Mouse (Mus musculus): ENCODE measurements around the gene Klf2.

Gene Klf2

DNA sequence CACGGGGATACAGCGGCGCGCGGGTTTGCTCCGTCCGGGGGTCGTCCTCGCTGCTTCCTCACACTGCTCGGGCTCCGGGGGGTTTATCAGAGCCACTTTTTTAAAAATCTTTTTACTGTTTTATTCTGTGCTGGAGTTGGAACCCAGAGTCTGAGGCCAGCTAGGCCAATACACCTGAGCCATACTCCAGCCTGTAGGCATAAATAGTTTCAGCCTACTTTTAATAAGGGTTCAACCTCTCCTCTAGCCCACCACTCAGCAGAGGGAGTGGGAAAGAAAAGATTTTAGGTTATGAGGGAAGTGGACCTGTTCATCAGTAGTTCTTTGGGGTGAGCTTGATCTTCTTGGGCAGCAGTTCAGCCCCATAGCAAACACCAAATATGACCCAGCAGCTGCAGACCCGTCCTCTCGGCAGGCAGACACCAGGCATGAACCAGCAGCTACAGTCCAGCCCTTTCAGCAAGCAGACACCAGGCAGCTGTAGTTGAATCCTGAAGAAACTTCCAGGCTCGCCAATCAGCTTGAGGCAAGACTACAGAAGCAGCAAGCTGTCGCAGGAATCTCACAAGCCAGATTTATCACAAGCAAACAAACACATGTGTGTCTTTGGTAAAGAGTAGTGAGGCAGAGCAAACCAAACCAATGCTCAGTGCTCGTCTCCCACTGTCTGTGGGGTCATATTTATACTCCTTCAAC lies 13.5 kb upstream of the Klf2 start, which contains the start of gene Gm10282:
TSS of gene Gm10282 (minus strand) at position 51 of the 696 bp plus-strand sequence.
- no peak for DNase-seq (ENCODE audit: low spot score in 2 of 2)

DNA sequence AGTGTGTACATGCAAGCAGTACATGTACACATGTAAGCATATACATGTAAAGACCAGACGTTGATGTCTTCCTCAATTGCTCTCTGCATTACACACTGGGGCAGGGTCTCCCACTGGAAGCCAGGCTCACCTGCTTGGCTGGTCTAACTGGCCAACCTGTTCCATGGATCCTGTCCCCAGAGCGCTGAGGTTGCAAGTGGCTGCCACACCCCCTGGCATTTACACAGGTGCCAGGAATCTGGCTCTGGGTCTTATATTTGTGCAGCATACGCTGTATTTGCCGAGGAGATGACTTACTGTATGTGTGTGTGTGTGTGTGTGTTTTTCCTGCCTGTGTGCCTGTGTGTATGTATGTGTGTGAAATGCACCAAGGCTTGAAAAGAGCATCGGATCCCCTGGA lies 11.9 kb upstream of the Klf2 start:
- DNase-seq (ENCODE audit: low spot score in 2 of 2) = no peak

DNA sequence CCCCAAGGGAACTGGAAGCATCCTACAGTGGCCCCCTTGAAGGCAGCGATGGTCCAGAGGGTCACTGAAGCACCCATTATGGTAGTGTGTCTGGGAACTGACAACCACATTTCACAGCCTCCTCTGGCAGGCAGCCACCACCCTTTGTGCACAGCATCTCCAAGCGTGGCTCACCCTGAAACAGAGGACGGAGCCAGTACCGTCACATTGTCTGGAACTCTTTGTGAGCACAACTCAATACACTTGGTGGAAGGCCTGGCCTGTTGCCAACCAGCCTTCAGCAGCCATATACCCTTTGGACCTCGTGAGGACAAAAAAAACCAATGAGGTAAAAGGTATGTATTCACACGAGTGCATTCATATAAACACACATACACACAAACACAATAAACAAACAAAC lies 10.6 kb upstream of the Klf2 start:
- DNase-seq (ENCODE audit: low spot score in 2 of 2) = no peak

DNA sequence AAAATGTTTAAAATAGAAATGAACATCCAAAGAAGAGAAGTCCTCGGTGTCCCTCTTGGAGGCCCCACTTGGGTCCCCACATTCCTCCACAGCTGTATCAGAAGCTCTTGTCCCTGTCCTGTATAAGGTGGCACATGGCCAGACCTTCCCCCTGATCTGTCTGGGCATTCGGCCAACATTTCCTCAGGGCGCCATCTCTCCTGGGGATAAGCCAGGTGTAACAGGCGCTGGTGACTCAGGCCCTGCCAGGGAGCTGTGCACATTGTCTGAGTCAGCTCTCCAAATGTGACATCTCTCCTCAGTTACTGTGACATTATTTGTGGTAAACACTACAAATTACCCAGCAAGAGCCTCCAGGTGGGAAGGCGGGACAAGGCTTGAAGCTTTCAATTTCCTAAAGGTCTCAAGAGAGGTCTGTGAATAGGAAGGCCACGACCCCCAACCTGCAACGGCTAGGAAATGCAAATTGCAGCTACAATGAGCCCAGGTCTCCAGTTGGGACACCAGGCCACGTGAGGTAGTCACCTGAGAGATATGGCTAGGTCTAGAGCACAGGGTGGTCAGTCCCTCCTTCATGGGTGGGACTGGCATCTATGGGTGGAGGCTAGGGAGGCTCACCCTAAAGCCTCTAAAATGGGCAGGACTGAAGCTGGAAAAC lies 7.9 kb upstream of the Klf2 start:
- no peak for DNase-seq (ENCODE audit: low spot score in 2 of 2)

DNA sequence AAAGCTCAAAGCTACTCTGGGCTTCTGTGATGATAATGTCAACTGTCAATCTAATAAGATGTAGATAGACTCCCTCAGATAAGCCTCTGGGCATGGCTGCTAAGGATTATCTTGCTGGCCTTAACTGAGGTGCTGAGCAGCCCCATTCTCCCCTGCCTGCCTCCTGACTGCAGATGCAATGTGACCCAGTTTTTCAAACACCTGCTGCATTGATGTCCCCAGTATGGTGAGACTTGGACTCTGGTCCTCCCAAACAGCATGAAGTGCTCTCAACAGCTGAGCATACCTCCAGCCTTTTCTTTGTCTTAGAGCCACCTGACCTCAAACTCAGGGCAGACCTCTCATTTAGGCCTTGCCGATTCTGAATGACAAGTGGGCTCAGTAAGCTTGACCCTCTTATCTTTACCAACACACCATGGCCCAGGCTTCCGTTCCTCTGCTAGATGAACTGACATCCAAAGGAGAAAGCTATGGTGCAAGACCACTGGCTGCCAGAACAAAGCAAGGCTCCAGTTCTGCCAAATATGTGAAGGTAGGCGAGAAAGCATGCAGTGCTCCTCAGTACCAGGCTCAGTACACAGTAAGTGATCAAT lies 5.8 kb upstream of the Klf2 start:
- DNase-seq (ENCODE audit: low spot score in 2 of 2) = no peak

DNA sequence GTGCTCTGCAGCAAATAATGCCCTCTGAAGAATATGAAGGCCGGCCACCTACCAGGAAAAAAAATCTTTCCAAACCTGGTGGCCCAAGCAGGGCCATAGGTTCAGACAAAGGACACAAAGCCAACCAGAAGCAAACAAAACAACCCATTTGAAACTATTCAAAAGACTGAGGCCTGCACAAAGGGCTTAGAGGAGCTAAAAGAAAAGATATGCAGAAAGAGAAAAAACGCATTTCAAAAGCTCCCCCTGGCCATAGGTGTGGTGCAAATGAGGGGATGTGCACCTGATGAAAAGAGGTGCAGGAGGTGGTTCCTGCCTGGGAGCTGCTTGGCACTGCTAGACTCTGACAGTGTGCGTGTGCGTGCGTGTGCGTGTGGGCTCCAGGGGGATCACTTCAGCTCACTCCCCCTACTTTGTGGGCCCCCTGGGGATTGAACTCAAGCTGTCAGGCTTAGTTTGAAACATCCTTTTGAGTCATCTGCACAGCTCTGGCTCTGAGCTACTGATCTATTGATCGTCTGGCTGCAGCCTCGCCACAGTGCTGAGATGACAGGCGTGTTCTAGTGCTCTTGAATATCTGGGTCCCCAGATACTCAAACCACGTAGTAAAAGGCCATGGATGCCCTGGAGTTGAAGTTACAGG lies 2.7 kb upstream of the Klf2 start:
- no peak for DNase-seq (ENCODE audit: low spot score in 2 of 2)

DNA sequence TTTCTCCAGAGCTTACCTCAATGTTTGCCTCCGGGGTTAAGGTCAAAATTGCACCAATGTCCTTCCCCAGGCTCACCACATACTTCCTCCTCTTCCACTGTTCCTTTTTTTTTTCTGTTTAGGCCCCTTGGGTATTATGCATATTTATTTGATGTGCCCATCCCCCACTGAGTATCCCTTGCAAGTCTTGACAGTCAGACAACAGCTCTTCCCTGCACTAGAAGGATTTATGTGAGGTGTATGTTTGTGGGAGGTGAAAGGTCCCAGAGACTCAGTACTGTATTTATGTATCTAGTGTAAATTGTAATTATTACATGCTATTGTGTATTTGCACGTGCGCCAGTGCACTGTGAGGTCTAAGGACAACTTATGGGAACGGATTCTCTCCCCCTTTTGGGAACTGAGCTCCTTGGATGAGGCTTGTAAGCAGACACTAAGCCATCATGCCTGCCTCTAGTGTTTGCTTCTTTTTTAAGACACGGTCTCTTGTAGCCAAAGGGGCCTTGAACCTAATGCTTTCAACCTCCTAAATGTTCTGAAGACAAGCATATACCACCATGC lies 1.0 kb upstream of the Klf2 start:
- no peak for DNase-seq (ENCODE audit: low spot score in 2 of 2)

DNA sequence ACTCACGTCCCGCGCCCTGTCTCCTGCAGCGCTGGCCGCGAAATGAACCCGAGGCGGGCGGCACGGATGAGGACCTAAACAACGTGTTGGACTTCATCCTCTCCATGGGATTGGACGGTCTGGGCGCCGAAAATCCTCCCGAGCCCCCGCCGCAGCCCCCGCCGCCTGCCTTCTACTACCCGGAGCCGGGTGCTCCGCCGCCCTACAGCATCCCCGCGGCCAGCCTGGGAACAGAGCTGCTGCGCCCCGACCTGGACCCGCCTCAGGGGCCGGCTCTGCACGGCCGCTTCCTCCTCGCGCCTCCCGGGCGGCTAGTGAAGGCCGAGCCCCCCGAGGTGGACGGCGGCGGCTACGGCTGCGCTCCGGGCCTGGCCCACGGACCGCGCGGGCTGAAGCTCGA lies 564 bp downstream of the Klf2 start:
- peak; percentile 24 to 75 for DNase-seq (ENCODE audit: low spot score in 2 of 2)

DNA sequence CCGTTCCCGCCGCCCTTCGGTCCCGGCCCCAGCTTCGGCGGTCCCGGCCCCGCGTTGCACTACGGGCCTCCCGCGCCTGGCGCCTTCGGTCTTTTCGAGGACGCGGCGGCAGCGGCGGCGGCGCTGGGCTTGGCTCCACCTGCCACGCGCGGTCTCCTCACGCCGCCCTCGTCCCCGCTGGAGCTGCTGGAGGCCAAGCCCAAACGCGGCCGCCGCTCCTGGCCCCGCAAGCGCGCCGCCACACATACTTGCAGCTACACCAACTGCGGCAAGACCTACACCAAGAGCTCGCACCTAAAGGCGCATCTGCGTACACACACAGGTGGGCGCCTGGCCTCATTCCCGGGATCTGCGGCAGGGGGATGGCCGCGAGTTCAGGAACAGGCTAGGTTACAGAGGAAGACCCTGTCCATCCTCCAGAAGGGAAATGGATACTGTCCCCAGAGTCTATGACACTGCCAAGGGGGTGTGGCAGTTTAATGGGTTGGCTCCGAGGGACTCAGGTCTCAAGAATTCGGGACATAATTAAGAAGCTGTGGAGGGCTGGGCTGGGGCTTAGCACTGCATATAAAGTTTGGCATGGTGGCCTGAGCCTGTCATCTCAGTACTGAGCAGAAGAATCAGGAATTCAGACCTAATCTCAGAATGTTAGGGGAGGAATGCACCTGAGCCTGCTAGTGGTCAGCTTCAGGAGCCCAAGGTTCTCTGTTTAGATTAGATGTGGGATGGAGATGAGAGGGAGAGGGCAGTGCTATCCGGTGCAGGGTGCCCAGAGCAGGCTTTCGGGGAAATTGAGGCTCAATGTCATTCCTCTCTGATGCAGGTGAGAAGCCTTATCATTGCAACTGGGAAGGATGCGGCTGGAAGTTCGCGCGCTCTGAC lies 1.3 kb downstream of the Klf2 start:
- DNase-seq (ENCODE audit: low spot score in 2 of 2) = peak in 1 of 2 experiments; percentile 74

DNA sequence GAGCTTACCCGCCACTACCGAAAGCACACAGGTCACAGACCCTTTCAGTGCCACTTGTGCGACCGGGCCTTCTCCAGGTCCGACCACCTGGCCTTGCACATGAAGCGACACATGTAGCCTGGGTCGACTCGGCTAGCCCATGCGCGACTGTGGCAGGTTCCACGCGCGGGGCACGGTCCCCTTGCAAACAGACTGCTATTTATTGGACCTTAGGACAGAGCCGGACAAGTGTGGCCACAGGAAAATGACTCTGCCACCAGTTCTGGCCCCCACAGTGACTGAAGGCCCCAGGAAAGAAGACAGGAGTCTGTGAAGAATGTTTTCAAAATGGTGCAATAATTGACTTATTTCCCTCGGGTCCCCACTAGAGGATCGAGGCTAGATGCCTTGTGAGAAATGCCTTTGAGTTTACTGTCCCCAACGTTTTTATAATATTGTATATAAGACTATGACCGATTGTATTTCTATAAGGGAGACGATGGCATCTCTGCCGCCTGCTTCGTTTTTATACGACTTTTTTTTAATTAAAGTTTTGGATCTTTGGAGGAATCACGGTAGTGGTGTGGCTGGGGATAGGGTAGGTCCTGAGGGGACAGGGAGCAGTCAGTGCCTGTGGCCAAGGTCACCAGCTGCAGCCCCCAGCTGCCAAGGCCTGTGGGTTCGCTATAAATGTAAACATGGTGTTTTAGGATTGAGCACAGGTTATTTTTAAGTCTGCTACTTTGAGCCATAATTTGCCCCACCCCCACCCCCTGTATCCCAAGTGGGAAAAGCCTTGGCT lies 2.2 kb downstream of the Klf2 start:
- DNase-seq (ENCODE audit: low spot score in 2 of 2) = peak in 1 of 2 experiments; percentile 71

DNA sequence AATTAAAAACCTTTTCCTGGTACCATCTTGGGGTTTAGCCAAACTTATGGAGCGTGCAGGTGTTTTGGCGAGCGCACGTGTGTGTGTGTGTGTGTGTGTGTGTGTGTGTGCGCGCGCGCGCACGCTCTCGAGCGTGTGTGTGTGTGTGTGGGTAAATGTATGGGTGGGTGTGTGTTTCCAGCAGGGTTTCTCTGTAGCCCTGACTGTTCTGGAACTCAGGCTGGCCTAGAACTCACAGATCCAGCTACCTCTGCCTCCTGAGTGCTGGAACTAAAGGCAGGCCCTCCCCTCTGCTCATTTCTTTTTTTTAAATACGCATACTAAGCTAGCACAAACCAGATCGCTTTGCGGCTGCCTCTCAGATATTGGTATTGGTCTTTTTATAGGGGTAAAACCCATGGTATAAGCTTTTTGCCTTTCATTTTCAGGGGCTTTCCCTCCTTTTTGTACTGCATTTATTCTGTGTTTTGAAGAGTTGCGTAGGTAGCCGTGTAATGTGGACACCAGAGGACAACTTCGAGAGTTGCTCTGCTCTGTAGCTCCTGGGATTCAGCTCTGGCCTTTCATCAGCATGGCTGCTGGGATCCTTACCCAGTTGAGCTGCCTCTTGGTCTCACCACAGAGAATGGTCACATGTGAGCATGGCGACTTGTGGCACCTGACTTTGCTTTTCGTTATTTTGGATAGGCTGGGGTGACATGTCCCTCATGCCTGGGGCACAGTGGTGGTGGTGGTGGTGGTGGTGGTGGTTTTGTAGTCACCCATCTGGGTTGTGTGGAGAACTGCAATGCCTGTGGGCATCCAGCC lies 3.0 kb downstream of the Klf2 start:
- DNase-seq (ENCODE audit: low spot score in 2 of 2) = no peak

DNA sequence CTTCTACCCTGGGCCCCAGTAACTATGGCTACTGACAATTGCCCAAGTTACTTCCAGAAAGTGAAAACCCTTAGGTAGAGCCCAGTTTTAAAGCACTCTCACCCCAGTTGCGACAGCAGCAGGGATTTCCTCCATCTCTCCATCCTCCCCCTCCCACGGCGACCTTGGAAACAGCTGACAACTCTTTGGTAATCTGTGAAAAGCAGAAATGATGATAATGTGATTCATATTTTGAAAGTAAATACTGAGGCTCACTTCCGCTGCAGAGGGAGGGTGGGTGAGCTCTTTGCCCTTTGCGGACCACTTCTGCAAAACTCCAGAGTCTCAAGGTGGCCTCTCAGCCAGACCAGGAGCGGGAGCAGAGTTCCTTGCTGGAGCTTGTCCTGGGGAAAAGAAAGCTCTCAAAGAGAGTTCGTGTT lies 3.6 kb downstream of the Klf2 start:
- peak; percentile 60 to 73 for DNase-seq (ENCODE audit: low spot score in 2 of 2)

DNA sequence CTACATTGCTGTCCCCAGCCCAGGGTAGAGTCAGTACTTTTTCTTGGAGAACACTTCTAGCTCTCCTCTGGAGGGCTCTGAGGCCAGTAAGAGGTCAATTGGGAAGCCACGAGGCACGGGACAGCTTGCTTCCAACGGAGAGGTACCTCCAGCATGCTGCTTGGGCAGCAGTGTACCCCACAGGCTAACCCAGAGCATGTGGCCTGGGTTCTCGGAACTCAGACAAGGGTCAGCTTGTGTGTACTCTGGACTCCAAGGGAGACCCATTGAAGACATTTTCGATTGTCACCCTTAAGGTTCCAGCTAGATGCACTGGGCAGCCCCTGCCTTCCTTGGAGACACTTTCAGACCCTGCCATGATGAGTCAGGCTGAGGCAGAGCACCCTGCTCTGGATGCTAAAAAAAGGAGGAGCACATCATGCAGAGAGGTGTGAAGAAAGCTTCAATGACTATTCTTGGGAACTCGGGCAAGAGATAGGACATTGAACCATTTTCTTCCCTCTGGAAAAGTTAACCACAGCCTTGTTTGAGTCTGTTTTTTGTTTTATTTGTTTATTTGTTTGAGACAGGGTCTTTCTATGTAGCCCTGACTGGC lies 4.4 kb downstream of the Klf2 start:
- DNase-seq (ENCODE audit: low spot score in 2 of 2) = no peak

DNA sequence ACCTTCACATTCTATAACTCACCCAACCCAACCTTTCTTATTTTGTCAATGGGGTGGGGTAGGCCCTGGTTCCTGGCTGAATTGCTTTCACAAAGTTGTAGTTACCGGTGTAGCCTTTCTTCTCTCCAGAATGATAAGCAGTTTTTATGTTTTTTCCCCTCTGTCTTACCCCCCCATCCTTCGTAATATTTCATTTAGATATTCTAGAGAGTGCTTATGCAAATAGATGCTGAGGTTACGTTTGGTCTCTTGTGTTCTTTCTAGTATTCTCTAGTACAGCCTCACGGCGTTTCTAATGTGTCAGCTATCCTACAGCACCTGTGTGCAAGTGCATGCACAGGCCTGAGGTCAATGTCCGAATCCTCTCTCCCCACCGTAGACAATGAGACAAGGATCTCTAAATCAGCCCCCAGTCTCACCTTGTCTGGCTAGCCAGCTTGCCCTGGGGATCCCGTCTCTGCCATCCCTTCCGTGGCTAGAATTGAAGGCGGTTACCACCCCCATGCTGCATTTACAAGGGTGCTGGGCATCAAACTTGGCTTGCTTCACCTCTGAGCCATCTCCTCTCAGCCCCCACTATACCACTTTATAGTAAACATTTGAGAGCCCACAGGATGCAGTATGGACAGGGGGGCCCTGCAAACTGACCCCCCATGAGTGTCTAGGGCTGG lies 5.3 kb downstream of the Klf2 start:
- DNase-seq (ENCODE audit: low spot score in 2 of 2) = no peak

DNA sequence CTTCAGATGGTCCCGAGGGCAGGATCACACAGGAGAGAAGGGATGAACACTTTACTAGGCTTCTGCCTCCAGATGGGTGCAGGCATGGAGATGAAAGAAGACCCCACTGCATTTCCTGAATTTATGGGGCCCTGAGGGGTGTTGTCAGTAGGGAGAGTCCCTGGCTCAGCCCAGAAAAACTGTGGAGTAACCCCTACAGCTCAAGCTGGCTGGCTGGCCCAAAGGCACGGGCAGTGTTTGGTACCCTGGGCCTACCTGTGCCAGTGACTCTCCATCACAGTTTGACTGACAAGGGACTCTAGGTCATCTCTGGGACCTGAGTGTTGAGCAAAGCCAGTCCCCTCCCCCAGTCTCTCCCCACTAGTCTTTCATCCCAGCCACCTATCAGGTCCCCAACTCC lies 5.9 kb downstream of the Klf2 start:
- DNase-seq (ENCODE audit: low spot score in 2 of 2) = no peak

DNA sequence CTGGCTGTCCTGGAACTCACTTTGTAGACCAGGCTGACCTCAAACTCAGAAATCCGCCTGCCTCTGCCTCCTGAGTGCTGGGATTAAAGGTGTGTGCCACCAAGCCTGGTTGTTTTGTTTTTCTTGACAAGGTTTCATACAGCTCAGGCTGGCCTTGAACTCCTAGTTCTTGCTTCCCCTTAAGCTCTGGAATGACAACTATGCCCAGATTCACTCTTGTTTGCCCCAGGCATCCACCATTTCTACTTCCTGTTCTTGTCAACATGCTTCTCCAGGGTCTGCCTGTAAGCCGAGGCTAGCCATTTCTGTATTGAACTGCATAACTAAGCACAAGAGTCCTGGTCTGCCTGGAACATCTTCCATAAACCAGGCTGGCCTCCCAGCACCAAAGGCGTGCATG lies 10.3 kb downstream of the Klf2 start:
- no peak for DNase-seq (ENCODE audit: low spot score in 2 of 2)

DNA sequence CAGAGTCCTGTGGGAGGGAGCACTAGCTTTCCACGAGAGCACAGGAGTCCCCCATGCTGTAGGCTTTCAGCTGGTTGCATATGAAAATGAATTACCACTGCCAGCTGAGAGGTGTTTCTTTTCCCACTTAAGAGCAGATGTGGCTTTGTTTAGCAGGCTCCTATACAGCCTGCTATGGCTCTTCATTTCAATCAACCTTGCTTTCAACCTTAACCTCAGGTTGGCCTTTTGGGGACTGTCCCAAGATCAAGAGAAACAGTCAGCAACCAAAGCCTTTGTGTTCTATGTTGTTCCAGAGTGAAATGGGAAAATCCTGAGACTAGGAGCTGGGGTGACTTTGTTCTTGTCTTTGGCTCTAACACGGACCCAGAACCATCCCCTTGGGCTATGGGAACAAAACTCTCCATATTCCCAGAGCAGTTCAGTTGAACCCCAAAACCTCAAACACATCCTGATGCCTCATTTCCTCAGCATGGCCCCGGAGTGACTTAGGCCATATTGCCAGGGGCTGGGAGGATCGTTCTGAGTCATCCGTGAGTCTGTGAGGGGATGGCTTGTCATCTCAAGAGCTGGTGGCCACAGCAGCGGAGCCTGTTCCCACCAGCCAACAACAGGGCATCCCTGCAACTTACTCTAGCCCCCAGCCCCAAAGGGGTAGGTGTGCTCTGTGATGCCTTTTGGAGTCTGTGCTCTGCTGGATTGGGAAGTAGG lies 12.1 kb downstream of the Klf2 start:
- no peak for DNase-seq (ENCODE audit: low spot score in 2 of 2)

DNA sequence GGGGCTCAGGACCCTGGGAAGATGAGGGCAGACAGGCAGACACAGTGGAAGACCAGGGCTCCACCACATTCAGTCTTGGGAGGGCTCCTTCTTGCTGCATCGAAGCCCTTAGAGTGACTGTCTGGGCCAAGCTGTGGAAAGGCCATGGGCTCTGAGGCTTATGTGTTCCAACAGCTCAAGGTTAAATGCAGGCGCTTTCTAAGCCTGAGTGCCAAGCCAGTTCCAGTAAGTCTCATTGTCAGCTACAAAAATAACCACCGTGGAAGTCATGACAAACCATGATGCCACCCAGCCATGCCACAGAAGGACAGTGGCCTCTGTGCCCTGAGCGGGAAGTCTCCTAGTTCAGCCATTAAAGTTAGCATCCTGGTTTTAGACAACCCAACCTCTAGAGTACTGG lies 12.8 kb downstream of the Klf2 start:
- no peak for DNase-seq (ENCODE audit: low spot score in 2 of 2)

Data from spleen, postnatal 4 days (tissue).